ENCODE assay signal across 34 mouse cellular contexts in genomic region chr10:21072321-21072720, GRCm38 (mm10).
"Had no signal": no experiment of that assay in that cellular context is flagged by ENCODE, and none has a peak within 500 bp of the region (broad histone marks: within the 10 kb centered on the region; RNA-seq: fewer than 3 reads in every experiment).

No protein-coding gene starts in this region.

- H3K9me3 ChIP-seq: heart, embryonic 12.5 days; heart, embryonic 13.5 days; heart, embryonic 15.5 days; hindbrain, embryonic 10.5 days; hindbrain, embryonic 12.5 days; hindbrain, embryonic 13.5 days; hindbrain, embryonic 15.5 days; intestine, embryonic 15.5 days; kidney, embryonic 15.5 days had no signal

- H3K4me2 ChIP-seq: heart, embryonic 11.5 days; heart, embryonic 12.5 days; heart, embryonic 13.5 days; heart, embryonic 15.5 days; hindbrain, embryonic 12.5 days; hindbrain, embryonic 13.5 days; hindbrain, embryonic 14.5 days; hindbrain, embryonic 15.5 days; intestine, embryonic 15.5 days; kidney, embryonic 15.5 days had no signal

- H3K4me1 ChIP-seq: heart, embryonic 13.5 days; heart, embryonic 15.5 days; hindbrain, embryonic 10.5 days; hindbrain, embryonic 12.5 days; hindbrain, embryonic 13.5 days; hindbrain, embryonic 15.5 days; intestine, embryonic 15.5 days had no signal

- H3K9ac ChIP-seq: heart, embryonic 12.5 days; heart, embryonic 13.5 days; heart, embryonic 15.5 days; hindbrain, embryonic 12.5 days; hindbrain, embryonic 13.5 days; hindbrain, embryonic 14.5 days; hindbrain, embryonic 15.5 days; intestine, embryonic 15.5 days; kidney, embryonic 15.5 days had no signal

- DNase-seq: heart, postnatal 10 days; heart, postnatal 14 days; heart, postnatal 36 days; heart, postnatal 4 days; kidney, adult 11 months; kidney, adult 18-20 months; kidney, adult 2 months; kidney, adult 8-10 months; kidney, adult 9 months; kidney, postnatal 10 days; kidney, postnatal 14 days; kidney, postnatal 25 days; kidney, postnatal 36 days; kidney, postnatal 4 days; layer of hippocampus, adult 9-11 months; layer of hippocampus, postnatal 36 days had no signal

- ATAC-seq: hindbrain, embryonic 16.5 days; hindbrain, postnatal 0 days; inflammation-experienced regulatory T-cells, adult 6 months; intestine, embryonic 15.5 days; intestine, embryonic 16.5 days; intestine, postnatal 0 days had no signal

- H3K36me3 ChIP-seq: heart, embryonic 12.5 days; heart, embryonic 13.5 days; heart, embryonic 15.5 days; hindbrain, embryonic 12.5 days; intestine, embryonic 15.5 days; kidney, embryonic 15.5 days had no signal

- H3K27ac ChIP-seq: heart, embryonic 13.5 days; heart, embryonic 15.5 days; hindbrain, embryonic 10.5 days; hindbrain, embryonic 12.5 days; hindbrain, embryonic 13.5 days; hindbrain, embryonic 14.5 days; hindbrain, embryonic 15.5 days; hindbrain, postnatal 0 days; intestine, embryonic 15.5 days; kidney, embryonic 15.5 days; kidney, postnatal 0 days; layer of hippocampus, adult 2 months had no signal

- H3K27me3 ChIP-seq: heart, embryonic 12.5 days; heart, embryonic 13.5 days; heart, embryonic 15.5 days; hindbrain, embryonic 12.5 days; hindbrain, embryonic 13.5 days; hindbrain, embryonic 15.5 days; intestine, embryonic 15.5 days; kidney, embryonic 15.5 days had no signal

- H3K4me3 ChIP-seq: heart, embryonic 12.5 days; heart, embryonic 13.5 days; heart, embryonic 15.5 days; hindbrain, embryonic 10.5 days; hindbrain, embryonic 12.5 days; hindbrain, embryonic 13.5 days; hindbrain, embryonic 15.5 days; intestine, embryonic 15.5 days; kidney, embryonic 15.5 days; layer of hippocampus, adult 2 months had no signal
